Mouse (Mus musculus) cortical plate, adult 2 months (tissue): ENCODE data around the gene Ube2n.

Experiments used
- CTCF ChIP-seq: fragments of 200-500 bp; IDR thresholded peaks from 2 replicates; pipeline ENCODE4 v1.5.1; 2011; ENCODE audit warnings: mild to moderate bottlenecking, control low read depth, low read length; ENCODE audit not compliant: insufficient read depth; ENCODE audit errors: extremely low read depth
- POLR2A ChIP-seq: fragments of 200-500 bp; IDR thresholded peaks from 2 replicates; pipeline ENCODE4 v1.6.1; 2011; ENCODE audit warnings: mild to moderate bottlenecking, low read length, control low read depth; ENCODE audit not compliant: insufficient read depth; ENCODE audit errors: extremely low read depth

GRCm38 (mm10) chr10:95539260-95539659, 24.3 kb downstream of the Ube2n start:
- TF ChIP-seq CTCF (no peak), POLR2A (no peak)
